Mouse (Mus musculus) C2C12 (cell line): ENCODE measurements at regions not wholly inside any gene's neighbourhood (a gene's known extent, or its start where the extent isn't known, plus 50 kb on each side); places are given as distances from the start of the nearest gene placed in this dataset.
A peak's percentile ranks its signal among the peaks of the same experiment; 100 is the strongest.

Source experiments
- H3K27me3 ChIP-seq: one replicate; pipeline ENCODE4 v1.6.1; 2011; ENCODE audit not compliant: control insufficient read depth, insufficient read depth, insufficient read length
- H3K36me3 ChIP-seq: one replicate; pipeline ENCODE4 v1.6.1; 2011; ENCODE audit not compliant: control insufficient read depth, insufficient read depth
- H3K4me3 ChIP-seq: one replicate; pipeline ENCODE4 v1.5.1; 2011; ENCODE audit warnings: mild to moderate bottlenecking, control low read depth; ENCODE audit not compliant: poor library complexity, insufficient read depth, severe bottlenecking
- H3K79me2 ChIP-seq: one replicate; pipeline ENCODE4 v1.6.1; 2011; ENCODE audit not compliant: control insufficient read depth, insufficient read depth
- H3K79me3 ChIP-seq: one replicate; pipeline ENCODE4 v1.6.1; 2011; ENCODE audit warnings: low read depth, control low read depth
- H3ac ChIP-seq: one replicate; pipeline ENCODE3; 2011; ENCODE audit warnings: low read depth; ENCODE audit not compliant: control insufficient read depth, insufficient read length
- CEBPB ChIP-seq: IDR thresholded peaks from one replicate; pipeline ENCODE4 v1.6.1; 2011; ENCODE audit warnings: low read depth, mild to moderate bottlenecking, control low read depth, moderate library complexity
- CTCF ChIP-seq: IDR thresholded peaks from one replicate; pipeline ENCODE4 v1.5.1; 2011; ENCODE audit not compliant: control insufficient read depth, insufficient read depth, insufficient read length
- FOSL1 ChIP-seq: IDR thresholded peaks from one replicate; pipeline ENCODE4 v1.8.0; 2011; ENCODE audit warnings: mild to moderate bottlenecking, low read length; ENCODE audit not compliant: poor library complexity, insufficient read depth, severe bottlenecking
- MAX ChIP-seq: IDR thresholded peaks from one replicate; pipeline ENCODE4 v1.6.1; 2011; ENCODE audit warnings: mild to moderate bottlenecking, control low read depth
- MYOD1 ChIP-seq: IDR thresholded peaks from one replicate; pipeline ENCODE4 v1.6.1; 2011; ENCODE audit warnings: low read depth; ENCODE audit not compliant: control insufficient read depth, insufficient read length
- MYOG ChIP-seq: IDR thresholded peaks from one replicate; pipeline ENCODE4 v1.6.1; 2011; ENCODE audit not compliant: control insufficient read depth, insufficient read length; ENCODE audit errors: extremely low read depth
- USF1 ChIP-seq: IDR thresholded peaks from one replicate; pipeline ENCODE4 v1.6.1; 2011; ENCODE audit warnings: low read depth, mild to moderate bottlenecking, control low read depth, moderate library complexity

DNA sequence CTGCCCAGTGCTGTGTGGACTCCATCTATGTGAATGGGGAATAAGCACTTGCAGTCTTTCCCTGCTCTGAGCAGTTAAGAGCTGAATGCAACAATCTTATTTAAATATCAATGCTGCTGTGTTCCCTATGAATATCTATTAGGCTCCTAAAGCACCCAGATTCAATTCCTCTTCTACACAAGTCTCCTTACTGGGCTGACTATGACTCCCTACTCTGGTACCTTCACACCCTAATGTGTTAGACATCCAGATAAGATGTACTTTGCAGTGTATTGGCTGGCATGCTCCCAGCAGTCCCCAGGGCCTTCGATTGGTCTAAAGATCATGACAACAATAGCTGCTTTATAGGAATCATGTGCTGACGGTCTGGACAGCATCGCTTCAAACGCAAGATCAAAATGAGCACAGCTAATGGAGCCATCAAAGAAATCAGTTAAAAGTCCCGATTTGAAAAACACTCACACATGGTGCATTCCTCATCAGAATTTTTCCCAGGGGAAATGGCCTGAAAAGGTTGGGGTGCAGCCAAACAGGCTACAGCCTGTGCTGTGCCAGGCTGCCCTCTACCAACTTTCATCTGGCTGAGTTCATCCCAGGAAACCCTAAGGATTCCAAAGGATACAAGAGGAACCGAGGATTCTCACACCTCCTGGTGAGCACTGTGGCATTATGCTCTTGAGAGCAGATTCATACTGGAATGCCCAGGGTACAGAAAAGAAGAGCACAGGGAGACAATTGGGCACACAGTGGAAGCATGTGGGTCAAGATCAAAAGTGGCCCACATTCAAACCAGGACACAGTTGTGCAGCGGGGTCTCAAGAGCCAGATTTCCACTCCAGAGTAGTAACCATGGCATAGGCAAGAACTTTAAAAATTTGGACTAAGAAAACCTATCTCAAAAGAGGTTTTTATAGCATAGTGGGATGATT is 240.7 kb upstream of the Pitrm1 start:
- Histone ChIP-seq H3K36me3 (no peaks in the 10 kb centered on the region), H3ac (no peak overlapping the region), H3K79me3 (no peaks in the 10 kb centered on the region), H3K79me2 (no peaks in the 10 kb centered on the region), H3K27me3 (no peaks in the 10 kb centered on the region), H3K4me3 (no peak overlapping the region)
- TF ChIP-seq MYOG, result no peak
- no peak for TF ChIP-seq USF1
- no peak for TF ChIP-seq MYOD1
- no peak for TF ChIP-seq CEBPB
- TF ChIP-seq MAX, result no peak
- TF ChIP-seq CTCF, result no peak
- no peak for TF ChIP-seq FOSL1

- Histone ChIP-seq H3K27me3 (no peaks in the 10 kb centered on the region), H3K79me2 (no peaks in the 10 kb centered on the region), H3K79me3 (no peaks in the 10 kb centered on the region), H3K4me3 (no peak overlapping the region), H3K36me3 (no peaks in the 10 kb centered on the region), H3ac (no peak overlapping the region)
- TF ChIP-seq CTCF, result no peak
Measured at GRCm38 (mm10) chr13:6316201-6316600, 231.7 kb upstream of the Pitrm1 start.

DNA sequence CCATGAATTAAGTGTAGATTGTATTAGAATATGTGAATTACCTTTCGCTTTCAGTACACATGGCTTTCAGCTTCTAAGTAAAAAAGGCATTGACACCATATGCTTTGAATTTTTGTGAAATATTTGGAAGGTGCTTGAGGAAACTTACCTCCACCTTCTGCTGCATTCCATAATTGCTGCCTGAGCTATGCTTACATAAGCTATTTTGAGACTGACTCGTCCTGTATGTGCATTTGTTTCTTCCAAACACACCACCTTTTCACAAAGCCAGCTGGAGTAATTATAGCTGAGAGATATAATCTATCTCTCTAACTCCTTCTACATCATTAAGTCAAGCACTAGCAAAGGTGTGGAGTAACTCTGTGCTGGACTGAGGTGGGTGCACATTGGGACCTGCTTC is 224.0 kb upstream of the Pitrm1 start:
- Histone ChIP-seq H3ac (no peak overlapping the region), H3K27me3 (no peaks in the 10 kb centered on the region), H3K4me3 (no peak overlapping the region), H3K36me3 (no peaks in the 10 kb centered on the region), H3K79me3 (no peaks in the 10 kb centered on the region), H3K79me2 (no peaks in the 10 kb centered on the region)
- no peak for TF ChIP-seq MYOD1
- no peak for TF ChIP-seq MAX
- no peak for TF ChIP-seq CTCF
- TF ChIP-seq USF1, result no peak
- no peak for TF ChIP-seq MYOG
- TF ChIP-seq CEBPB, result no peak
- no peak for TF ChIP-seq FOSL1

- Histone ChIP-seq H3K79me3 (no peaks in the 10 kb centered on the region), H3K36me3 (no peaks in the 10 kb centered on the region), H3ac (no peak overlapping the region), H3K79me2 (no peaks in the 10 kb centered on the region), H3K27me3 (no peaks in the 10 kb centered on the region), H3K4me3 (no peak overlapping the region)
- no peak for TF ChIP-seq USF1
- TF ChIP-seq CEBPB, result no peak
- TF ChIP-seq CTCF, result no peak
- TF ChIP-seq FOSL1, result no peak
- no peak for TF ChIP-seq MYOD1
- TF ChIP-seq MYOG, result no peak
- no peak for TF ChIP-seq MAX
Measured at GRCm38 (mm10) chr13:6330320-6330950, 217.5 kb upstream of the Pitrm1 start.

GRCm38 (mm10) chr13:6340157-6340556 is 207.8 kb upstream of the Pitrm1 start:
- H3K27me3 ChIP-seq, result no peaks in the 10 kb centered on the region
- H3ac ChIP-seq, result no peak overlapping the region
- no peaks in the 10 kb centered on the region for H3K79me2 ChIP-seq
- H3K4me3 ChIP-seq, result no peak overlapping the region
- TF ChIP-seq MYOG (no peak), USF1 (peak; percentile 27)
- H3K79me3 ChIP-seq, result no peaks in the 10 kb centered on the region
- no peaks in the 10 kb centered on the region for H3K36me3 ChIP-seq

DNA sequence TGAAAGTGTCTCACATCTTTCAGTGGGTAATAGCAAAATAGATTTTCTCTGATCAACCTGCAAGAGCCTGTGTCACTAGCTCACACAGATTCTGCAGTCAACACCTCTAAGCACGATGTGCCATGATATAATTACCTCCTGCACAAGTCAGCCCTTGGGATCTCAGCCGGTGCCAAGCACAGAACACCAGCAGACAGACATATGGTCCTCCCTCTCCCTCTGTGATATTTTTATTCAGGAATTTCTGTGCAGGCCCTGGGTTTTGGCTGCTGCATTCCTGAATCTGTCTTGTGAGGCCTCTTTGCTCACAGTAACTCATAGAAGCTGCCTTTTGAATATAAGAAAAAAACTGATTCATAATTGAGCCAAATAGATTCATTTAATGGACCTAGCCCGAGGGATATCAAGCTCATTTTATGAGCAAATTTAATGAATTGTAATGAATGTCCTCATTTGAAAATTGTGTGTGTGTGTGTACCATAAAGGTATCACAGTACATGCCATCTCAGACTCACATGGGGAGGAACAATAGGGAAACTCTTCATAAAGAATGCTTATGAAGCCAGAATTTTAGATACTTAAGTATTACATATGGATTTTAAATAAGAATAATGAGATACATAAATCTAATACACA is 206.7 kb upstream of the Pitrm1 start:
- no peak for TF ChIP-seq CEBPB
- no peak for TF ChIP-seq FOSL1
- TF ChIP-seq MAX, result no peak
- TF ChIP-seq CTCF, result no peak
- no peak for TF ChIP-seq MYOG
- no peak for TF ChIP-seq MYOD1
- H3ac ChIP-seq, result no peak overlapping the region
- H3K79me2 ChIP-seq, result no peaks in the 10 kb centered on the region

More for the DNA sequence above, 206.7 kb upstream of the Pitrm1 start:
- H3K4me3 ChIP-seq, result no peak overlapping the region
- no peaks in the 10 kb centered on the region for H3K79me3 ChIP-seq
- no peaks in the 10 kb centered on the region for H3K27me3 ChIP-seq
- no peaks in the 10 kb centered on the region for H3K36me3 ChIP-seq
